Mouse (Mus musculus) layer of hippocampus, postnatal 14 days (tissue): ENCODE measurements around the gene Esrrg. TPM values are rescaled to one million over a fixed set of nuclear protein-coding genes. Genes with fewer than 3 reads are reported as not detected.

Source experiments
- DNase-seq, 2 experiments: peaks; one replicate each; pipeline ENCODE4 v3.0.0; 2021 to 2022; ENCODE audit warnings: low spot score in 2 of 2, mixed read lengths in 1 of 2
- total RNA-seq, 2 experiments: library from RNA; stranded (reverse); gene quantifications; 2 replicates each; pipeline ENCODE4 v1.2.3; 2021

The Esrrg gene
- total RNA-seq, 2 experiments from 2014 or later = 16.1 to 16.4 TPM

DNA sequence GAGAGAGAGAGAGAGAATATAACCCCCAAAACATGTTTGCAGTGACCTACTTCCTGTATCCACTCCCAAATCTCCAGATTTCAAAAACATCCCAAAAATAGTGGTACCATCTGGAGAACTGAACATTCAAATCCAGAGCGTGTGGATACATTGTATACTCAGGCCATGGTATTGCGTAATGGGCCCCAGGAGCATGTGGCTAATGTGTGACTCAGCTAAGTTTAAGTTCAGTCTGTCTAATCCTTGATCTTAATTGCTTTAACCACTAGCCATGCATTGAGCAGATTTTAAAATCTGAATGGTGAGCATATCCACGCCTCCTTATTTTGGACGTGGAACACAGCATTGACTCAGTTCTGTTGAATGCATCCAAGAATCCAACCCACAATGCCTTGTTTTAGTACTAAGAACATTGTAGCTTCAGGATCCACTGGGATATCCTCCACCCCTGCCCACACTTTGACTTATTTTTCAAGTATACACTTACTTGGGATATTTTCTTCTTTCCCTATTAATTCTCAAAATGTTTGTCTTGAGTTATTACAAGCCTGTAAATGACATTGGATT, 612.7 kb downstream of the Esrrg start:
- no peak for DNase-seq

DNA sequence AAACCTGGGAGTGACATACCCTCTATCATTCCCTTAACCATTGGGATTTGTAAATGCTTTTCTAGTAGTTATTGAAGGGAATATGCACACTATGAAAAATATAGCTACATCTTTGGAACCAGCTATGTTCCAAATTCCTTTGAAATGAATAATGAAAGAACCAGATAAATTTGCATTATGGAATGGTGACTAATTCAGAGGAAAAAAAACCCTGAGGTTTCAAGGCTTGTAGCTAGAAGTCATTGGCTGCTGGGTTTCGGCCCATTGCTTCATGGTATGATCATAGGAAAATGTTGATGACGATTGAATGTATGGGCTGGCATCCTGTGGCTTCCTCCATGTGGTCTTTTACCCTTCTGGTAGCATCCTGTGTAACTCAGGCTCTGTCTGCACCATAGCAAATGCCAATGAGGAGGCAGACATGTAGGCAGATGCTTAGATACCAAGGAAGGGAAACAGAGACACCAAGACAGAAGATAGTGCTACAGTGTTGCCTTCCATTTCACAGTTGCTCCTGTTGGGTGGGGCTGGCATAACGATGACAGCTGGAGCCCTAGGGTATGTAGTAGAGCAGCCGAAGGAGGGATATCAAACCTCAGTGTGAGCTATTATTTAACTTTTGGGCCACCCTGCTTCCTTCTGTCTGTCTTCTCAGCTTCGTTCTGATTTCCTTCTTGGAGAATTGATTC, 624.6 kb downstream of the Esrrg start:
- DNase-seq = no peak

DNA sequence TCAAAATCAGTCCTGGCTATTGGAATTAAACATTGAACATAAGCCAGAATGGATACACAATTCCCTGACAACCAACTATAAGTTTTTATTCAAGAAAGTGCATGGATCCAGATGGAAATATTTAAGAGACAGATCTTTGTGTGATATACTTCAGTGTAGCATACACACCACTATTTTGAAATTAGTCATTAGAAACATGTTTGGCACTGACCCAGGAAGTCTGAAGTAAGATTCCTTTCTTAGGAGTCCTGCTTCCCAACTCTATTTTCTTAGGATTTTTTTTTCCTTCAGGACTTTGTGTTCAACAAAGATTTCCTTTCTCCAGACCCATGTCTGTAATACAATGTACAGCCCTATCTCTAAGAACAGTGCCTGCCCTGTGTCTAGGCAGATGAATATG, 630.0 kb downstream of the Esrrg start:
- no peak for DNase-seq

DNA sequence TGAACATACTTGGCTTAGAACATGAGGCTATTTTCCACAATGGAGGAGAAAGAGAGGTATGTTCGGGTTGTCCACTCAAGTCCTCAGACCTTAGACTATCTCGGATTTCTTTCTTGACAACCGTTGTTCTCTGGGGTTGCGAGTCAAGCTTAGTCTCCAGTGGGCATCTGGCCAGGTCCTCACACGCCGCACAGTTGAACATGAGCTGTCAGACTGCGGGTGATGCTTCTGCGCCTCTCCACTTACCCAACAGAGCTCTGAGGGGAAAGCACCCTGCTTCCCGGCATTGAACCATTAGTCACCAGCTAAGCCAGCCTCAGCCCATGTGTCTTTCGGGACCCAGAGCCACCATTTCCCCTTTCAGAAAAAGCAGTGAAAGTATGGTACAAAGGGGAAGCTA, 633.2 kb downstream of the Esrrg start:
- no peak for DNase-seq

DNA sequence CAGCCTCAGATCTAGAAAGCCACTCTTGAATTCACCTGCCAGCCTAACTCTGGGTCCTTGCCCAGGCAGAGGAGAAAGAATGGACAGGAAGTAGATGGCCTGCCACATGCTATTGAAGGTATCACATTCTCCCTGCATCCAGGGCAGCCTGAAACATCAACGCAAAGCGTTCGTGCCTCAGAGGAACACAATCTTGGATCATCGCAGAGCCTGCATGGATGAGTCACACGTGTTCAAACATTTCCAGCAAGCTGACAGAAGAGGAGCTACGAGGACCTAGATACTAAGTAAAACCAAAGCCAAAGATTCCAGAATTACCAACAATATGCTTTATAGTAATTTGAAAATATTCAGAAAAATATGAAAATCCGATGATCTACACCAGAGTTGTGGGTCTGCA, 648.9 kb downstream of the Esrrg start:
- peak in 1 of 2 experiments; percentile 17 for DNase-seq

DNA sequence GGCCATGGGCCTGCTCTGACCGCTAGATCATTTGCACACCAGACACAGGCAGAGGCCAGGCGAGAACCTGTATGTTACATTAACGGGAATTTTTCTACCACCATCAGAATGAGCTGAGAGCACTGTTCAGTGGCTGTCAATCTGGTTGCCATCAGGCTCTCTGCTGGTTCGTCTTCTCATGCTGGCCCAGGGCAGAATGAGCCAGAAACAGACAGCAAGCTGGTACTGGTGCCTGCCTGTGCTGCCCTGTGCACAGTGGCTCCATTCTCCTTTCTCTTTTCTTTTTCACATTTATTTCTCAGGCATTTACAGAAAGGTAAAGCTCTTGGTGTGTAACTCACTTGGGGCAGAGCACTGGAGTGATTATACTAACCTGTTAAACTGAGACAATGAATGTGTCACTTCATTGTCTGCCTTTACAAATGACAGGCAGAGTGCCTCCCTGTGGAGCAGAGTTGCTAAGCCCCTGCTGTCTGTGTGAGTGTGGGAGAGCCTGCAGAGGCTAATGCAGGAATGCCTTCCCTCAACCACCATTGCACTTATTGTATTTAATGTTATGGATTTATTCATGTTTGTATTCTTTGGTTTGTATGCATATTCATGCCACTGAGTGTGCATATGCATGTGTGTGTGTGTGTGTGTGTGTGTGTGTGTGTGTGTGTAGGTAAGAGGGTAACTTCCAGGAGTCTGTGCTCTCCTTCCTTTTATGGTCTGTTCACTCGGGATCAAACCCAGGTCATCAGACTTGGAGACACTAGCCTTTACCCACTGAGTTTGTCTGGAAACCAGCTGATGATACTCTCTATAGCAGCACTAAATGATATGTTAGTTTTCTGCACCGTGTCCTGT, 651.9 kb downstream of the Esrrg start:
- DNase-seq = peak in 1 of 2 experiments; percentile 17

- DNase-seq = peak in 1 of 2 experiments; percentile 2
Measured at GRCm38 (mm10) chr1:188261903-188262682, 653.5 kb downstream of the Esrrg start, which contains the start of gene Ush2a. Gene Ush2a, plus strand, starts transcription at chr1:188262023.
